Mouse (Mus musculus): Measurements from ENCODE around the gene Ube3b. TPM values are rescaled to one million over a fixed set of nuclear protein-coding genes. Genes with fewer than 3 reads are reported as not detected.

The Ube3b gene
- total and polyA plus RNA-seq, 3 experiments = 11.7 to 29.8 (median 22.1) TPM

DNA sequence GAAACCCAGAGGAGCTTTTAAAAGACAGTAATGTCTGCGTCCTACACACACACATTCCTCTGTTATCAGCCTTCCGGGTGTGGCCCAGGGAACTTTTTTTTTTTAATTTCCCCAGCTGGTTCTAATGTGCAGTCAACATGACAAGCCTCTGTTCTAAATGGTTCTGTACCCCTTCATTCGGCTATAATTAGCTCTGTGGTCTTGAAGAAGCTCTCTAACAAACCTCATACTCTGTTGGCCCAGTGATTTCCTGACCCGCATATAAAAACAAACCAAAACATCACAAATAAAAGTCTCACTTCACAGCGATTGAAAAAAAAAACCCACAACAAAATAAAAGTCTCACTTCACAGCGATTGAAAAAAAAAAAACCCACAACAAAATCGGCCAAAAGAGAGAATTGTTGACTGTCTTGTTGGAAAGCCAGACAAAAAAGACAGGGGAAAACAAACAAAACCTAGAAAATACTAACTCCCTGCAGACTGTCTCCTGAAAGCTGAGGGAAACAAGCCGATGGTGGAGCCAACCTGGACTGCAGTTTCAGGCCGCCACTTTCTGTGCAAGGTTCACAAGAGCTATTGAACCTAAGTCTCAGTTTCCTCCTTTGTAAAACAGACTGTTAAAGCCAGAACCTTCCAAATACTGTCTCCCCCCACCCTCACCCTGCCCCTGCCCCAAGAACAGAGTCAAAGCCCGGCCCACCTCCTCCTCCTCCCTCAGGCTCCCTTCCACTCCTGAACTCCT, 2.1 kb upstream of the Ube3b start:
- Histone ChIP-seq H3K79me2 (replicated peaks; ENCODE audit: control insufficient read depth, extremely low read depth, insufficient read depth, poor library complexity, severe bottlenecking) (peaks cover 19% of the 10 kb centered on the region), H3K9me3 (replicated peaks; ENCODE audit: low read length) (no peaks in the 10 kb centered on the region), H3K36me3 (replicated peaks in 1 of 2; ENCODE audit: control insufficient read depth in 1 of 2, insufficient read depth in 1 of 2, low read length in 1 of 2) (peaks cover 16 to 46% of the 10 kb centered on the region in 2 experiments), H3K27me3 (replicated peaks) (no peaks in the 10 kb centered on the region), H3K27ac (ENCODE audit: insufficient read depth, low read depth) (no peak overlapping the region), H3K4me3 (replicated peaks in 1 of 3; ENCODE audit: low read depth in 2 of 3, low read length in 2 of 3, poor library complexity in 1 of 3) (no peak overlapping the region), H3K4me2 (ENCODE audit: insufficient read depth, low read depth, poor library complexity, severe bottlenecking) (no peak overlapping the region), H3K9ac (ENCODE audit: insufficient read depth, low read depth) (no peak overlapping the region), H3K4me1 (ENCODE audit: control insufficient read depth in 1 of 2, insufficient read depth in 2 of 2) (peaks cover 4 to 32% of the 10 kb centered on the region in 2 experiments)
- in situ Hi-C loops (cut with MboI; ENCODE audit: low pct_ligation_motif_present, low pct_unique_long_range_greater_than_20kb, low sequenced_read_pairs) = no loop called here
- no peak for DNase-seq (ENCODE audit: extremely low read depth)
- TF ChIP-seq NELFE (IDR thresholded peaks at IDR 0.05; ENCODE audit: low read depth, low read length) = no peak
- no peak for TF ChIP-seq MXI1 (IDR thresholded peaks at IDR 0.05; ENCODE audit: low read depth, low read length)
- no peak for TF ChIP-seq E2F4 (IDR thresholded peaks at IDR 0.05; ENCODE audit: insufficient replicate concordance, low read depth, low read length)
- TF ChIP-seq ZMIZ1 (IDR thresholded peaks at IDR 0.05; ENCODE audit: low read depth, low read length) = no peak
- TF ChIP-seq CTCF (conservative IDR thresholded peaks at IDR 0.05 in 1 of 2, IDR thresholded peaks at IDR 0.05 in 1 of 2; ENCODE audit: low read depth in 2 of 2, low read length in 2 of 2) = no peak
- no peak for TF ChIP-seq ELF1 (IDR thresholded peaks at IDR 0.05; ENCODE audit: low read depth, low read length)
- no peak for TF ChIP-seq ETS1 (conservative IDR thresholded peaks at IDR 0.05; ENCODE audit: low read depth, low read length)
- TF ChIP-seq JUN (IDR thresholded peaks at IDR 0.05; ENCODE audit: insufficient read depth, low read depth, low read length) = no peak
- no peak for TF ChIP-seq MEF2A (IDR thresholded peaks at IDR 0.05; ENCODE audit: borderline replicate concordance, low read depth, low read length)
- no peak for TF ChIP-seq ZKSCAN1 (IDR thresholded peaks at IDR 0.05; ENCODE audit: borderline replicate concordance, low read depth, low read length)
- dilution Hi-C loops (cut with MboI; ENCODE audit: extremely low pct_ligation_motif_present, extremely low pct_unique_long_range_greater_than_20kb, low sequenced_read_pairs) = no loop called here

GRCm38 (mm10) chr5:114378936-114379335, 1.5 kb upstream of the Ube3b start:
- H3K9ac ChIP-seq (ENCODE audit: insufficient read depth, low read depth) = no peak overlapping the region
- peaks cover 4 to 32% of the 10 kb centered on the region in 2 experiments for H3K4me1 ChIP-seq (ENCODE audit: control insufficient read depth in 1 of 2, insufficient read depth in 2 of 2)
- H3K4me3 ChIP-seq (replicated peaks in 1 of 3; ENCODE audit: low read depth in 2 of 3, low read length in 2 of 3, poor library complexity in 1 of 3) = no peak overlapping the region
- H3K27ac ChIP-seq (ENCODE audit: insufficient read depth, low read depth) = no peak overlapping the region
- no peak for DNase-seq (ENCODE audit: extremely low read depth)
- H3K27me3 ChIP-seq (replicated peaks) = no peaks in the 10 kb centered on the region
- in situ Hi-C loops (cut with MboI; ENCODE audit: low pct_ligation_motif_present, low pct_unique_long_range_greater_than_20kb, low sequenced_read_pairs) (no loop called here), dilution Hi-C loops (cut with MboI; ENCODE audit: extremely low pct_ligation_motif_present, extremely low pct_unique_long_range_greater_than_20kb, low sequenced_read_pairs) (no loop called here)
- peaks cover 22% of the 10 kb centered on the region for H3K79me2 ChIP-seq (replicated peaks; ENCODE audit: control insufficient read depth, extremely low read depth, insufficient read depth, poor library complexity, severe bottlenecking)
- H3K9me3 ChIP-seq (replicated peaks; ENCODE audit: low read length) = no peaks in the 10 kb centered on the region
- no peak for TF ChIP-seq ZMIZ1 (IDR thresholded peaks at IDR 0.05; ENCODE audit: low read depth, low read length)
- no peak for TF ChIP-seq KAT2A (IDR thresholded peaks at IDR 0.05; ENCODE audit: insufficient replicate concordance, low read length)
- no peak for TF ChIP-seq RAD21 (IDR thresholded peaks at IDR 0.05; ENCODE audit: low read depth, low read length)
- TF ChIP-seq E2F4 (IDR thresholded peaks at IDR 0.05; ENCODE audit: insufficient replicate concordance, low read depth, low read length) = no peak
- no peak for TF ChIP-seq IRF4 (IDR thresholded peaks at IDR 0.05; ENCODE audit: low read depth, low read length)
- TF ChIP-seq RCOR1 (conservative IDR thresholded peaks at IDR 0.05; ENCODE audit: low read depth, low read length) = no peak
- TF ChIP-seq EP300 (IDR thresholded peaks at IDR 0.05; ENCODE audit: low read length) = no peak
- TF ChIP-seq CTCF (conservative IDR thresholded peaks at IDR 0.05 in 1 of 2, IDR thresholded peaks at IDR 0.05 in 1 of 2; ENCODE audit: low read depth in 2 of 2, low read length in 2 of 2) = no peak
- no peak for TF ChIP-seq JUN (IDR thresholded peaks at IDR 0.05; ENCODE audit: insufficient read depth, low read depth, low read length)
- peaks cover 10 to 45% of the 10 kb centered on the region in 2 experiments for H3K36me3 ChIP-seq (replicated peaks in 1 of 2; ENCODE audit: control insufficient read depth in 1 of 2, insufficient read depth in 1 of 2, low read length in 1 of 2)
- H3K4me2 ChIP-seq (ENCODE audit: insufficient read depth, low read depth, poor library complexity, severe bottlenecking) = no peak overlapping the region

Data from CH12.LX (cell line).